Mouse (Mus musculus) hindbrain, embryonic 14.5 days (tissue): ENCODE measurements around the gene Mical2. TPM values are rescaled to one million over a fixed set of nuclear protein-coding genes. Genes with fewer than 3 reads are reported as not detected.

ENCODE experiments used
- ATAC-seq: fragments of 200-750 bp; cut with Nextera tagmentation; 2 replicates; pipeline ENCODE4 v1.8.0; 2017; ENCODE audit warnings: moderate number of reproducible peaks, mild to moderate bottlenecking, moderate TSS enrichment, moderate library complexity; ENCODE audit not compliant: low FRiP score
- DNase-seq: peaks from one replicate; pipeline ENCODE4 v3.0.0-alpha.2; 2015; ENCODE audit warnings: low spot score
- H3K27ac ChIP-seq: fragments of 300-500 bp; sonication (generic); 2 replicates; pipeline ENCODE4 v1.5.1; 2014; ENCODE audit warnings: mild to moderate bottlenecking, moderate library complexity
- H3K27me3 ChIP-seq: fragments of 300-500 bp; sonication (generic); 2 replicates; pipeline ENCODE4 v1.6.1; 2014; ENCODE audit warnings: mild to moderate bottlenecking, low read length, mixed read lengths; ENCODE audit not compliant: control insufficient read depth, insufficient read depth
- H3K36me3 ChIP-seq: fragments of 300-500 bp; sonication (generic); replicated peaks from 2 replicates; pipeline ENCODE4 v1.6.1; 2014; ENCODE audit not compliant: control insufficient read depth, insufficient read depth
- H3K4me1 ChIP-seq: fragments of 300-500 bp; sonication (generic); replicated peaks from 2 replicates; pipeline ENCODE4 v1.6.1; 2014; ENCODE audit warnings: antibody characterized with exemption, low read length, mixed read lengths; ENCODE audit not compliant: control insufficient read depth, insufficient read depth
- H3K4me2 ChIP-seq: fragments of 300-500 bp; sonication (generic); replicated peaks from 2 replicates; pipeline ENCODE4 v1.6.1; 2014; ENCODE audit warnings: mild to moderate bottlenecking, moderate library complexity
- H3K4me3 ChIP-seq: fragments of 300-500 bp; sonication (generic); replicated peaks from 2 replicates; pipeline ENCODE4 v1.5.1; 2014; ENCODE audit warnings: mild to moderate bottlenecking, low read length
- H3K9ac ChIP-seq: fragments of 300-500 bp; sonication (generic); 2 replicates; pipeline ENCODE4 v1.6.1; 2014
- H3K9me3 ChIP-seq: fragments of 300-500 bp; sonication (generic); 2 replicates; pipeline ENCODE4 v1.6.1; 2016; ENCODE audit warnings: low read length; ENCODE audit not compliant: control insufficient read depth
- WGBS: fragments of 180-500 bp; shearing (Covaris S2); extraction: QIAGEN DNeasy Blood & Tissue Kit; methylation state at CpG from one replicate; pipeline ENCODE4 v1.1.7; 2014; 5-methylcytosine and 5-hydroxymethylcytosine counted together
- polyA plus RNA-seq: library from polyadenylated mRNA; unstranded; fragments of >200 nt; fragmentation: Nextera tagmentation; extraction: Ambion mirVana; gene quantifications from 2 replicates; pipeline ENCODE4 v1.2.1, GENCODE M21; 2014

Mical2 gene
- polyA plus RNA-seq, result 3.8 and 4.0 TPM in 2 replicates

DNA sequence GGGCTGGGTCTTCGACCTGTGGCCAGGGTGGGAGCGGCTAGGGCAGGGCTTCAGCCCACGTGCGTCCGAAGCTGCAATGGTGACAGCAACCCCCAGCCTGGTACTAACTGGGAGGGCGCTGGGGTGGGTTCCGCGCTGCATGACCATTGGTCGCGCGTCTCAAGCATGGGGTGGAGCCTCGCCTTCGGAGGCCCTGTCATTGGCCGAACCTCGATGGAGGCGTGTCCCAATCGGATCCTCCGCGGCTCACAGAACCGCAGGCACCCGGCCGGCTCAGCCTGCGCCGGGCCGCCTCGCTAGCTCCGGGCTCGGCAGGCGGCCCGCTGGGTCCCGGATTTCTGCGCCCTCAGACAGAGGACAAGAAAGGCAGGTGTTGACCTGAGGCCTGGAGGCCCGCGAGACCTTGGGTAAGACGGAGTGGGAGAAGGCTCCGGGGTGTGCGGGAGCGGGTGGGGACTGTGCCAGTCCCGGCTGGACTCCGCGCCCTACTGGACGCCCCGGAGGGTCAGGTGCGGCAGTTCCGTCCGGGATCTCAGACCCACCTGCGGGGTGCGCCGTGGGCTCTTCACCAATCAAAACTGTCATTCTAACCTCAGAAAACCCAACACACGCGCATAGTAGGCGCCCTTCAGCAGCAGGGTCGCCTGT lies at the start of gene Mical2:
Gene Mical2, plus strand, starts transcription at position 242 of the 648 bp plus-strand sequence.
- Histone ChIP-seq H3K27ac (no peak within 1 kb of the TSS), H3K4me3 (peak within 1 kb of the TSS; percentile 54), H3K4me2 (peak within 1 kb of the TSS; percentile 97), H3K36me3 (no peaks in the 10 kb centered on the region), H3K4me1 (peaks cover 15% of the 10 kb centered on the region), H3K9ac (peak within 1 kb of the TSS; percentile 67), H3K9me3 (0 out of 2 replicates have a peak, but pooled peaks cover under 1% of the 10 kb centered on the region), H3K27me3 (peaks cover 37% of the 10 kb centered on the region)
- WGBS, result under 1% methylated on average over 53 of the region's 53 CpGs
- DNase-seq, result peak; percentile 83
- ATAC-seq, result peak; percentile 98

DNA sequence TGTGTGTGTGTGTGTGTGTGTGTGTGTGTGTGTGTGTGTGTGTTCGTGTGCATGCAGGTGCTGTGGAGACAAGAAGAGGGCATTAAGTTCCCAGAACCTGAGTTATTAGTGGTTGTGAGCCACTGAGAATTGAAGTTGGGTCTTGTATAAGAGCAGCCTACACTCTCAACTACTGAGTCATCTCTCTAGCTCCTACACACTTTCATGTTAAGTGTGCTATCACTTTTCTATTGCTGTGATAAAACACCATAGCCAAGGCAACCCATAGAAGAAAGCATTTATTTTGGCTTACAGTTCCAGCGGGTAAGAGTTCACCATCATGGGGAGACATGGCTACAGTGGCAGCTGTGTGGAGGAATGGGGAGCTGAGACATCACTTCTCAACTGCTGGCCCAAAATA lies 49.0 kb upstream of the Mical2 start:
- H3K4me3 ChIP-seq, result no peak overlapping the region
- 92% methylated on average over 2 of the region's 2 CpGs for WGBS

DNA sequence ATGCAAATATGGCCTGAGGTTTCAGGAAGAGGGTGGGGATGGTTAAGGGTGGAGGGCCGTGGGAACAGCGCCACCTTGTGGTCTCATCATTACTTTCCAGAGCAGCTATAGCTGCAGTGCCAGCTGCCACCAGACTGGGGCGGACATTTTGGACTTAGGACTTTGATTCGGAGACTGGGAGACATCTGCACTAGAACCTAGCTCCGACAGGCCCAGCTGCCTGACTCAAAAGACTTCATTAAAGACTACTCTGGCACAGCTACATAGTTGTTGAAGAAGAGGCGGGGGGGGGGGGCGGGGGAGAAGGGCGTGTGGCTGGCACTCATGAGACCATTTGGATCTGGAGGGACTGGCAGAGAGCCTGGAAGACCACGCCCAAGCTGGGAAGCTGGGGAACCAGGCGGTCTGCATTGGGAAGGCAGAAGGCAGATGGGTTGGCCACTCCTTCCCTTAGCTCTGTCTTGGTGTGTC lies 45.4 kb upstream of the Mical2 start:
- H3K27me3 ChIP-seq, result no peaks in the 10 kb centered on the region
- no peaks in the 10 kb centered on the region for H3K9me3 ChIP-seq
- H3K36me3 ChIP-seq, result no peaks in the 10 kb centered on the region
- no peak overlapping the region for H3K4me3 ChIP-seq
- ATAC-seq (peak; percentile 74), DNase-seq (peak; percentile 83)
- H3K9ac ChIP-seq, result no peak overlapping the region
- 13% methylated on average over 7 of the region's 10 CpGs for WGBS
- H3K4me2 ChIP-seq, result 0 out of 2 replicates have a peak overlapping the region, but pooled peaks have one; percentile 16
- H3K4me1 ChIP-seq, result 0 out of 2 replicates have a peak, but pooled peaks cover 3% of the 10 kb centered on the region
- H3K27ac ChIP-seq, result no peak overlapping the region

More for the DNA sequence above, 49.0 kb upstream of the Mical2 start:
- Histone ChIP-seq H3K4me2 (no peak overlapping the region), H3K36me3 (no peaks in the 10 kb centered on the region), H3K27ac (no peak overlapping the region), H3K4me1 (0 out of 2 replicates have a peak, but pooled peaks cover 3% of the 10 kb centered on the region), H3K9ac (no peak overlapping the region), H3K27me3 (no peaks in the 10 kb centered on the region), H3K9me3 (no peaks in the 10 kb centered on the region)
- DNase-seq, result no peak
- no peak for ATAC-seq

DNA sequence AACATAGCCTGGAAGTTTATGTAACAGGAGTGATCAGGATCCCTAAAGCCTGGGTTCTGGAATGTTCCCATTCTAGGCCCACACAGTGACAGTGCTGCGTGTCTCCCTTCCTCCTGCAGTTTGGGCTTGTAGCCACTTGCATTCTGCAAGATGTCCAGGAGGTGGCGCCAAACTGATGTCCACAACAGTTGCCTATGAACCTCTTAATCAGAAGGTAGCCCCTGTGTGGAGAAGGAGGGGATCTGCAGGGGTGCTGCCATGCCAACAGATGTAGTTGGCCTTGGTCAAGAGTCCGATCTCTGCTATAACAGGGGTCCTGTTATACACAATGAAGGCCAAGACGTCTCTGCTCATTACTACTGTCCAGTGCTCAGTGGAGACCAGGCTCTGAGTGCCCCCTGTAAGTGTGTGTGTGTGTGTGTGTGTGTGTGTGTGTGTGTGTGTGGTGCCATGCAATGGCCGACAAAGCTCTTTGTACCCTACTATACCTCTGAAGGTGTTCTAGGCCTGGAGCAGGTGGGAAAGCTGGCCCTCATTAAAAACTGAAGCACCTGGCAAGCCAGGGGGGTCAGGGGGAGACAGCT lies 42.3 kb upstream of the Mical2 start:
- 46% methylated on average over 5 of the region's 5 CpGs for WGBS
- peak; percentile 90 for DNase-seq
- no peaks in the 10 kb centered on the region for H3K36me3 ChIP-seq
- H3K27me3 ChIP-seq, result no peaks in the 10 kb centered on the region
- no peak overlapping the region for H3K4me3 ChIP-seq
- no peak overlapping the region for H3K9ac ChIP-seq
- no peak overlapping the region for H3K4me2 ChIP-seq
- H3K4me1 ChIP-seq, result 0 out of 2 replicates have a peak, but pooled peaks cover 3% of the 10 kb centered on the region
- H3K9me3 ChIP-seq, result no peaks in the 10 kb centered on the region
- ATAC-seq, result peak; percentile 42; the same call in 1 of the 2 replicates
- no peak overlapping the region for H3K27ac ChIP-seq

DNA sequence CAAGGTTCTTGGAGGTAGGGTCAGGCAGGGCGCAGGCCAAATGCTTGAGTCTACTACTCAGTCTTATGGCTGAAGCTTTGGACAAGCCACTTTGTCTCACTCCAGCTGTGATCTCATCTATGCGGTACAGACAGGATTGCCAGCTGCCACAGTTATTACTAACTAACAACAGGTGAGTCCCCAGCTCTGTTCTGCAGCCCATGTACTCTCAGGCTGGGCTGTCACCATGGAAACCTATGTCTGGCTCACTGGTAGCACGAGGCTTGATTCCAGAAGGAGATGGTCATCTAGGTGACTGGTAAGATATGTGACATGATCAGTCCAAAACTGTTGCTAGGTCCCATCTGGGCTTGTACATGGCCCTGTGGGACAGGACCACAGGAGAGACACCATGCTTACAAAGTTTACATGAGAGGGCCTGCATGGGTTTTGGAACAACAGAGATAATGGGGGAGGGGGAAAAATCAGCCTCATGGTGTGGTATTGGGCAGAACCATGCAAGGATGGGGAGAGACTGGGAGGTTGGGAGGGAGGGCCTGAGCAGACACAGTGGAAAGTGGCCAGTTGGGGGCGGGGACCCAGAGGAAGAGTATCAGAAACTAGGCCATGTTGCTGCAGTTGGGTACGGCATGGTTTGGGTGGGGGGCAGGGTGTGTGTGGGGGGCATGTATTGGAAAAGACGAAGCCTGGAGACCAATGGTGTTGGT lies 41.0 kb upstream of the Mical2 start:
- no peaks in the 10 kb centered on the region for H3K36me3 ChIP-seq
- DNase-seq, result no peak
- no peak overlapping the region for H3K9ac ChIP-seq
- H3K9me3 ChIP-seq, result no peaks in the 10 kb centered on the region
- no peak overlapping the region for H3K27ac ChIP-seq
- whole genome bisulfite sequencing, result 81% methylated on average over 6 of the region's 6 CpGs
- ATAC-seq, result no peak
- H3K27me3 ChIP-seq, result no peaks in the 10 kb centered on the region
- no peak overlapping the region for H3K4me3 ChIP-seq
- H3K4me1 ChIP-seq, result 0 out of 2 replicates have a peak, but pooled peaks cover 3% of the 10 kb centered on the region
- H3K4me2 ChIP-seq, result no peak overlapping the region

DNA sequence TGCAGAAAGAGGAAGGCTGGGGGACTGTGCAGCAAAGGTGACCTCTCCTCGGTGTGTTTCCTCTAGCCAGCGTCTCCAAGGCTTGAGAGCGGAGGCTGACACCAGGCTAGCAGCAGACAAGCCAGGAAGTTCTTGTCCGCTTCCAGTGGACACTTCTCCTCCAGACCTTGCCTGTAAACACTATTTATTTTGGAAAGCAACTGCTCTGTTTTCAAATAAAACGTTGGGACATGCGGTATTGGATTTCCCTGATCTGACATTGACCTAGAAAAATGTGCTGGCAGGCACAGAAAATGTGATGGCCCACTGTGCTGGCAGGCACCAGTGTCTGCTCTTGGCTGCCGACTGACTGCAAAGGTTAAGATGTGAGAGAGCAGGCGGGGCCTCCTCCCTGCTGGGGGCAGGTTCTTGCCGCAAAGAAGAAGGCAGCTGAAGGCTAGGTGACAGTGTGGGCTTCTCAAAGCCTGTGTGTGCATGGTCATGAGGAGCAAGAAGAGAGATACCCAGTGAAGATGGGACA lies 40.4 kb upstream of the Mical2 start:
- no peak overlapping the region for H3K9ac ChIP-seq
- no peak overlapping the region for H3K4me3 ChIP-seq
- no peaks in the 10 kb centered on the region for H3K9me3 ChIP-seq
- H3K36me3 ChIP-seq, result no peaks in the 10 kb centered on the region
- no peak overlapping the region for H3K27ac ChIP-seq
- DNase-seq, result no peak
- no peak for ATAC-seq
- 65% methylated on average over 9 of the region's 9 CpGs for WGBS
- no peaks in the 10 kb centered on the region for H3K27me3 ChIP-seq
- 0 out of 2 replicates have a peak, but pooled peaks cover 3% of the 10 kb centered on the region for H3K4me1 ChIP-seq
- no peak overlapping the region for H3K4me2 ChIP-seq

DNA sequence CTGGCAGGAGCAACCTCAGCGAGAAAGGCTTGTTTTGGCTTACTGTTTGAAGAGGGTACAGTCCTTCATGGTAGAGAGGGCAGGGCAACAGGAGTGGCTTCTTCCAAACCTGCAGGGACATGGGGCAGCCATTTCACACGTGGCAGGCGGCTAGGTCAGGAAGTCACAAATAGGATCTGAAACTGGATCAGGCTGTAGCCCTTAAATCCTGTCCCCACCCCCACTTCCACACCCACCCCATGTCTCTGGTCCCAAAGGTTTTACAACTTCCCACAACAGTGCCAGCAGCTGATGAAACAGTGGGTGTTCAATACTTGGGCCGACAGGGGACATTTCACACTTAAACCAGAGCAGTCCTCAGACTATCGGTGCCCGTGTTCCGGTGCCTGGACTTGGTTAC lies 38.8 kb upstream of the Mical2 start:
- no peak for DNase-seq
- Histone ChIP-seq H3K4me3 (no peak overlapping the region), H3K9me3 (no peaks in the 10 kb centered on the region), H3K4me1 (no peaks in the 10 kb centered on the region), H3K4me2 (no peak overlapping the region), H3K36me3 (no peaks in the 10 kb centered on the region), H3K9ac (no peak overlapping the region), H3K27me3 (no peaks in the 10 kb centered on the region), H3K27ac (no peak overlapping the region)
- ATAC-seq, result no peak
- WGBS, result 89% methylated on average over 7 of the region's 7 CpGs

DNA sequence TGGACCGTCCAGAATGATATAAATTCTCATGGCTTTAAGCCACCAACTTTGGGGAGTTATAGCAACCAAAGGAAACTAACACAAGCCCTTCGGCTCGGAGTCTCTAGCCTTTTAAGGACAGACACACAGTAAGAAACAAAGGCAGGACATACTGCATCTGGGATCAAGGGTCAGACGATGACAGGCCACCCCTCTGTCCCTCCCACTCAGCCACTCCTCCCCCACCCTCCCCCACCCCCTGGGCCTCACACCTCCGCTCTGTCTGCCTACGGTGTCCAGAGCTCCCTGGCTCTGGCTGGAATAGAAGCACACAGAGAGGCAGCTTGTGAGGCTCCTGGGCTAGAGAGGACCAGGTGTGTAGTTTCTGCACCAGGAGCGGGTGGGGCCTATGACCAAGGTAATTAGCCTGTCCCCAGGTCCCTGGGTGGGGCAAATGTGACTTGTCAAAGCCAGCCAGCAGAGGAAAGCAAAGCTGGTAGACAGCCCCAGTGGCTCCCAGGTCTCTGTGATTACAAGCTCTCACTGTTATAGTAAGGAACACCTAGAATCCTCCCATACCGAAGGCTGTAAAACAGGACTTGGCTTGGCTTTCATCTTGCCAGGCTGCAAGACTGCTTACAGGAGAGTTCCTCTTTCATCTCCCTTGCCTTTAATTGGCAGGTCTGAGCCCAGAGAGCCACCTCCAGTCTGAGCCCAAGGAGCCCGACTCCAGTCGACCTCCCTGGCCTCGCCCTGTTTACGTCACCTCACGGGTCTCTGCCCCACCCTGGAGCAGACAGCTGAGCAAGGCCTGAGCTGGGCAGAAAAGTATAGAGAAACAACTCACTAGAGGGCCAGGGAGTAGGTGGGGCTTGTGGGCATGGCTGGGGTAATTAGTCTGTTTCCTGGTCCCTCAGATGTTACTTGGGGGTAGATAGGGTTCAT lies 37.9 kb upstream of the Mical2 start:
- Histone ChIP-seq H3K4me3 (no peak overlapping the region), H3K9me3 (no peaks in the 10 kb centered on the region), H3K27ac (no peak overlapping the region), H3K36me3 (no peaks in the 10 kb centered on the region), H3K9ac (no peak overlapping the region), H3K27me3 (no peaks in the 10 kb centered on the region), H3K4me2 (no peak overlapping the region), H3K4me1 (no peaks in the 10 kb centered on the region)
- no peak for ATAC-seq
- DNase-seq, result no peak
- WGBS, result 74% methylated on average over 13 of the region's 13 CpGs
